Mouse (Mus musculus) megakaryocyte, adult 5-6 weeks (primary cell): Measurements from ENCODE around the gene Fbxl12. TPM values are rescaled to one million over a fixed set of nuclear protein-coding genes. Genes with fewer than 3 reads are reported as not detected.
A peak's percentile ranks its signal among the peaks of the same experiment; 100 is the strongest.

Experiments
- ATAC-seq: 2 replicates; pipeline ENCODE4 v1.8.0; 2016; ENCODE audit warnings: mild to moderate bottlenecking, inconsistent platforms; ENCODE audit not compliant: poor library complexity, severe bottlenecking
- total RNA-seq, 2 experiments: library from RNA; stranded (forward) in 1 of 2; stranded (reverse) in 1 of 2; fragments of 153-499, 151-499 nt in 1 of 2; fragments of 221-1000, 200-1000 nt in 1 of 2; gene quantifications; 2 replicates each; pipeline versions ENCODE4 v1.2.3 to v1.2.4; 2015 to 2017

Fbxl12 gene
- total RNA-seq, 2 experiments from 2014 or later = 4.1 to 20.1 TPM

DNA sequence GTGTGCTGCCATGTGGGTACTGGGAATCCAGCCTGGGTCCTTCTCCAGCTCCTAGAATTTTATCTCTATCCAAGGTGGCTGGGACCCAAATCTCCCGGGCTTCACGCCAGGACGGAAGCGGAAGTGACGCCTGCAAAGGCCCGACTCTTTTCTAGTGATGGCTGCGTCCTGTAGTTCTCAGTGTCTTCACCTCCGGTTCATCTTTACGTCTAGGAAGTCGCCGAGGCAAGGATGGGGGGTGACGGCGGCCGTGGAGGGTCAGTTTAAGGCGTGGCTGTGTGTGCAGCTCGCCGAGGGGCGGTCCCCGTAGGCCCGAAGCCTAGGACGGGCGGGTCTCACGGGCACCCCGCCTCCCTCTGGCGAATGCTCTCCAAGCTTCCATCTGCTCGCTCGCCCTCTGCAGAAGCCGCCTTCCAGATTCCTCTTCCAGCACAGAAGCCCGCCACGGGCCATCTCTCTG lies 63.4 kb downstream of the Fbxl12 start, which contains the start of gene Zfp846:
Gene Zfp846 (plus strand): TSS at position 117 of the 460 bp plus-strand sequence.
- ATAC-seq = peak; percentile 99

DNA sequence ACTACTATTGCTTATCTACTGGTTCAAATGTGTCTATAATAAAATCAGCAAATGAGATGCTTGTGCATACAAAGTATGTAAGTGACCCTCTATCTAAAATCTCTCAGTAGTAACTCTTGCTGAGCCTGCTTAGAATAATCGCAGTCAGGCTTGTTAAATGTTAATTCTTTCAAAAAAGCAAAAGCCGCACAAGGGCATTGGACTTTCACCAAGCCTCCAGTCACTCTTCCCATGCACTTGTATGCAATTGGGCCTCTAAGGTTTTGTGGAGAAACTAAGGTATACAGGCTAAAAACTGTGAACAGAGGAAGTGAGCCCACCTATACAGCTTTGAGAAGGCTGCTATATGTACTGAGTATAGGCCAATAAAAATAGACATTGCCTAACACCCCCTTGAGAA lies 68.0 kb downstream of the Fbxl12 start:
- no peak for ATAC-seq

GRCm38 (mm10) chr9:20571060-20571459 lies 73.5 kb downstream of the Fbxl12 start:
- ATAC-seq = no peak

Other genes with a start within 250 kb of the Fbxl12 start
- gene Zfp26, start 184.6 kb downstream of the Fbxl12 start, total RNA-seq (2015) = 23.0 and 27.1 TPM in 2 replicates
- gene Zfp26, start 184.6 kb downstream of the Fbxl12 start, total RNA-seq (2017) = 33.0 and 36.9 TPM in 2 replicates
- gene Zfp426, start 152.0 kb downstream of the Fbxl12 start, total RNA-seq (2015) = 18.6 and 22.3 TPM in 2 replicates
- 20.8 and 23.6 TPM in 2 replicates for gene Zfp426, start 152.0 kb downstream of the Fbxl12 start, total RNA-seq (2017)
- 20.8 and 24.3 TPM in 2 replicates for gene Zfp266, start 123.3 kb downstream of the Fbxl12 start, total RNA-seq (2015)
- 21.0 and 22.8 TPM in 2 replicates for gene Zfp266, start 123.3 kb downstream of the Fbxl12 start, total RNA-seq (2017)
- 11.7 and 12.8 TPM in 2 replicates for gene Zfp846, start 63.5 kb downstream of the Fbxl12 start, total RNA-seq (2015)
- 7.0 and 8.0 TPM in 2 replicates for gene Zfp846, start 63.5 kb downstream of the Fbxl12 start, total RNA-seq (2017)
- gene Ubl5, start 1.9 kb downstream of the Fbxl12 start, total RNA-seq (2015) = 455 and 486 TPM in 2 replicates
- gene Ubl5, start 1.9 kb downstream of the Fbxl12 start, total RNA-seq (2017) = 123 and 127 TPM in 2 replicates
- gene Pin1, start 7.3 kb upstream of the Fbxl12 start, total RNA-seq (2015) = 10.2 and 10.6 TPM in 2 replicates
- 7.5 and 9.8 TPM in 2 replicates for gene Pin1, start 7.3 kb upstream of the Fbxl12 start, total RNA-seq (2017)
- not detected in 2 replicates for gene Olfm2, start 101.6 kb upstream of the Fbxl12 start, total RNA-seq (2015)
- not detected in 2 replicates for gene Olfm2, start 101.6 kb upstream of the Fbxl12 start, total RNA-seq (2017)
- 0.04 TPM in 1 of 2 replicates, not detected in the other for gene Col5a3, start 170.3 kb upstream of the Fbxl12 start, total RNA-seq (2015)
- gene Col5a3, start 170.3 kb upstream of the Fbxl12 start, total RNA-seq (2017) = 0.11 TPM in 1 of 2 replicates, not detected in the other
- not detected in 2 replicates for gene Rdh8, start 173.7 kb upstream of the Fbxl12 start, total RNA-seq (2015)
- not detected in 2 replicates for gene Rdh8, start 173.7 kb upstream of the Fbxl12 start, total RNA-seq (2017)
- gene A230050P20Rik, start 223.9 kb upstream of the Fbxl12 start, total RNA-seq (2015) = 1.5 and 2.3 TPM in 2 replicates
- gene A230050P20Rik, start 223.9 kb upstream of the Fbxl12 start, total RNA-seq (2017) = 1.4 and 2.6 TPM in 2 replicates
- gene Angptl6, start 235.0 kb upstream of the Fbxl12 start, total RNA-seq (2015) = 0.62 and 1.3 TPM in 2 replicates
- gene Angptl6, start 235.0 kb upstream of the Fbxl12 start, total RNA-seq (2017) = 0.11 and 0.57 TPM in 2 replicates
- 5.7 and 7.8 TPM in 2 replicates for gene Ppan, start 243.4 kb upstream of the Fbxl12 start, total RNA-seq (2015)
- 27.5 and 32.2 TPM in 2 replicates for gene Ppan, start 243.4 kb upstream of the Fbxl12 start, total RNA-seq (2017)